Mouse (Mus musculus) ES-E14 (cell line): ENCODE measurements around the gene Uckl1. TPM values are rescaled to one million over a fixed set of nuclear protein-coding genes. Genes with fewer than 3 reads are reported as not detected.

ENCODE experiments used
- DNase-seq: peaks from one replicate; pipeline ENCODE4 v3.0.0-alpha.2; 2013; ENCODE audit warnings: low read depth, low spot score
- H3K27ac ChIP-seq: 2 replicates; pipeline ENCODE4 v1.5.1; 2012; ENCODE audit warnings: low read depth, mild to moderate bottlenecking, low read length, moderate library complexity, mixed read lengths; ENCODE audit not compliant: poor library complexity, insufficient read depth, severe bottlenecking
- H3K36me3 ChIP-seq: 2 replicates; pipeline ENCODE4 v1.6.1; 2012; ENCODE audit warnings: mild to moderate bottlenecking, low read length, moderate library complexity, mixed read lengths; ENCODE audit not compliant: control insufficient read depth, poor library complexity, insufficient read depth, severe bottlenecking
- H3K4me1 ChIP-seq, 2 experiments: fragments of 150-350 bp in 1 of 2; sonication (generic) in 1 of 2; 2 replicates each; pipeline ENCODE4 v1.6.1; 2012; ENCODE audit warnings: low read length in 2 of 2, mild to moderate bottlenecking in 1 of 2, mixed read lengths in 1 of 2; ENCODE audit not compliant: control insufficient read depth in 2 of 2, insufficient read depth in 2 of 2, poor library complexity in 1 of 2
- H3K4me3 ChIP-seq, 2 experiments: fragments of 150-350 bp in 1 of 2; sonication (generic) in 1 of 2; 2 replicates each; pipeline ENCODE4 v1.5.1; 2012; ENCODE audit warnings: low read length in 2 of 2, low read depth in 1 of 2, mild to moderate bottlenecking in 1 of 2, mixed read lengths in 1 of 2; ENCODE audit not compliant: insufficient read depth in 1 of 2, poor library complexity in 1 of 2, severe bottlenecking in 1 of 2
- H3K9ac ChIP-seq: 2 replicates; pipeline ENCODE4 v1.6.1; 2012; ENCODE audit warnings: low read depth, mild to moderate bottlenecking, low read length, mixed read lengths; ENCODE audit not compliant: poor library complexity, insufficient read depth, severe bottlenecking
- H3K9me3 ChIP-seq: fragments of 150-350 bp; sonication (generic); 2 replicates; pipeline ENCODE4 v1.6.1; 2012; ENCODE audit warnings: low read depth, mild to moderate bottlenecking, low read length; ENCODE audit not compliant: control insufficient read depth, insufficient read depth
- CHD2 ChIP-seq: IDR thresholded peaks from 2 replicates; pipeline ENCODE4 v1.6.1; 2014; ENCODE audit warnings: mild to moderate bottlenecking, low read depth, low read length, inconsistent platforms
- HCFC1 ChIP-seq: IDR thresholded peaks from 2 replicates; pipeline ENCODE4 v1.6.1; 2012; ENCODE audit warnings: low read length, inconsistent platforms, borderline replicate concordance; ENCODE audit not compliant: insufficient read depth
- MAFK ChIP-seq: IDR thresholded peaks from 2 replicates; pipeline ENCODE4 v1.6.1; 2014; ENCODE audit warnings: mild to moderate bottlenecking, low read depth, low read length, inconsistent platforms; ENCODE audit not compliant: insufficient read depth
- ZC3H11A ChIP-seq: IDR thresholded peaks from 2 replicates; pipeline ENCODE4 v1.6.1; 2012; ENCODE audit warnings: low read depth, mild to moderate bottlenecking, inconsistent platforms, low read length, borderline replicate concordance
- ZNF384 ChIP-seq: IDR thresholded peaks from 2 replicates; pipeline ENCODE4 v1.6.1; 2012; ENCODE audit warnings: low read depth, low read length, inconsistent platforms
- in situ Hi-C, 2 experiments: fragments of 600-800 bp; cut with MboI; formaldehyde crosslinking; loops; one replicate each; pipeline ENCODE4 v1.15.1; 2025; ENCODE audit warnings: low sequenced_read_pairs in 2 of 2, inconsistent platforms in 1 of 2; ENCODE audit not compliant: unreplicated experiment in 2 of 2
- total RNA-seq: library from RNA; depleted of rRNA; stranded (reverse); fragments of 300-350 nt; gene quantifications from 2 replicates; pipeline ENCODE4 v1.2.3, GENCODE M21; 2012

The Uckl1 gene
- total RNA-seq, 1 experiment = 24.0 TPM

DNA sequence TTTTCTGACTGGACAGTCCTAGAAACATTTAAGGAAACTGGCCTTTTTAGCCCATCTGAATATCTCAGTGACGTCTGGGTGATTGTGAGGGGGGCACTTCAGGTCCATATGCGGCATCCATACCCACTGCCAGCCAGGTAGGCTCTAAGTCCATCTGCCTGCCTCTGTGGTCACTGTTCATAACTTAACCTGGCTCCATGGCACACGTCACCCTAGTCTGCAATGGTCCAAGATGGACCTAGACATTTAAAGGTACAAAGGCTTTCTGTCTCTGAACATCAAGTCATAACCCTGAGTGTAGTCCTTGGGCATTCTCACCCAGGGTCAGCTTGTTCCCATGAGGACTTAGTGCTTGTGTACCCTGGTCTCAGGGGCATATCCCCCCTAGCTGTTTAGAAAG is 17.4 kb downstream of the Uckl1 start:
- Histone ChIP-seq H3K4me1 (peaks cover 0 to 3% of the 10 kb centered on the region in 2 experiments; a peak in 1 of 4 replicates), H3K9me3 (no peaks in the 10 kb centered on the region), H3K36me3 (no peaks in the 10 kb centered on the region; the same call in 1 of the 2 replicates), H3K9ac (no peak overlapping the region), H3K4me3 (no peak overlapping the region), H3K27ac (no peak overlapping the region)
- DNase-seq = no peak
- in situ Hi-C loops = no loop called here
- TF ChIP-seq ZC3H11A (no peak), MAFK (no peak)

DNA sequence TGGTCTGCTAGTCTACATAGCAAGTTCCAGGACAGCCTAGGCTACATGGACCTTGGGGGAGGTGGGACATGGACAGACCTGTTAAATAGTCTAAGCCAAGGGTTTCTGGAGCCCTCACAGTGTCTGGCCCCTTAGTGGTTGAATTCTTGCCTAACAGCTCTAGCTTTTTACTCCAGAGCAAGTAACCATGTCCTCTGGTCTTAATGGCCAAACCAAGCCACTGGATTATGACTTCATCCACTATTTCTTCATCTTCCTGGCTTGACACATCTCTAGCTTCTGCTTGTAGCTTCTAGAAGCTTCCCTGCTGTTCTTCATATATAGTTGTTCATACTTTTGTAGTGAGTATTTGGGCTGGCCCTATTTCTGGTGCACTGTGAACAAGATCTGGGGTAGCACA is 30.9 kb downstream of the Uckl1 start:
- no peak overlapping the region for H3K27ac ChIP-seq
- peaks cover 21% of the 10 kb centered on the region for H3K36me3 ChIP-seq
- in situ Hi-C loops = no loop called here
- H3K9ac ChIP-seq = no peak overlapping the region
- no peaks in the 10 kb centered on the region for H3K9me3 ChIP-seq
- no peak for DNase-seq
- H3K4me1 ChIP-seq = no peaks in the 10 kb centered on the region
- no peak for TF ChIP-seq ZC3H11A
- TF ChIP-seq MAFK = no peak
- no peak for TF ChIP-seq HCFC1
- no peak for TF ChIP-seq ZNF384
- no peak for TF ChIP-seq CHD2
- no peak overlapping the region for H3K4me3 ChIP-seq

DNA sequence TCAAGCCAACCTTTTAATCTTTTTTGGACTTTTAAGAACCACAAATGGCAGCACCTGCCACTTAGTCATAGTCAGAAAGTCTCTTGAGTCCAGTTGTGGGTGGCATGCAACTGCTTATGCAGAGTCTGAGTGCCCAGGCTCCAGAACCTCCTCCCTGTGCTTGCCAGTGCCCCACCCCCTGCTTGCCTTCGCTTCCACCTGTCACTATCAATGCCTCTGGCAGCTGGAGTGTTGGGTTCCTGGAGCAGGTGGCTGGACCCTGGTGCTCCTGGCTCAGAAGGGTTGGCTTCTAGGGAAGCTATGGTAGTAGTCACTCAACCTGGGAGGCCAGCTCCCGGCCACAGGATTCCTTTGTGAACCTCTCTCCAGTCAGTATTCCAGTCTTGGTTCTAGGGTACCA is 34.5 kb downstream of the Uckl1 start:
- Histone ChIP-seq H3K4me3 (no peak overlapping the region), H3K36me3 (peaks cover 30% of the 10 kb centered on the region), H3K27ac (no peak overlapping the region), H3K9me3 (no peaks in the 10 kb centered on the region), H3K9ac (no peak overlapping the region), H3K4me1 (no peaks in the 10 kb centered on the region)
- no peak for TF ChIP-seq ZC3H11A
- TF ChIP-seq HCFC1 = no peak
- TF ChIP-seq MAFK = no peak
- TF ChIP-seq ZNF384 = no peak
- no peak for TF ChIP-seq CHD2
- DNase-seq = no peak
- in situ Hi-C loops = no loop called here

DNA sequence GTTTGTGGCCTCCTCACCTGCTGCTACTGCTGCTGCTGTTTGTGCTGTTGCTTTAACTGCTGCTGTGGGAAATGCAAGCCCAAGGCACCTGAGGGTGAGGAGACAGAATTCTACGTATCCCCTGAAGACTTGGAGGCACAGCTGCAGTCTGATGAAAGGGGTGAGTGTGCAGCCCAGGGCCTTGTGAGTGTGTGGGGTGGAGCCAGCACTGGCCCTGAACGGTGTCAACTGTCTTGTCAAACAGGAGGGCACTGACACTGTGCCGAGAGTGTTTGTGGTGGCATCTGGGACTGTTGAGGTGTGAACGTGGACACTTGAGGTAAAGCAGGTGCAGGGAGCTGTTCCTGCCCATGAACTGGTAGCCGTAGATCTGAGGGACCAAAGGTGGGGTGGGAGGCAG is 36.0 kb downstream of the Uckl1 start:
- H3K9ac ChIP-seq = no peak overlapping the region
- in situ Hi-C loops = no loop called here
- H3K36me3 ChIP-seq = peaks cover 30% of the 10 kb centered on the region
- no peak overlapping the region for H3K27ac ChIP-seq
- TF ChIP-seq HCFC1 = no peak
- no peak for TF ChIP-seq CHD2
- TF ChIP-seq MAFK = no peak
- no peak for TF ChIP-seq ZNF384
- no peak for TF ChIP-seq ZC3H11A
- no peak for DNase-seq
- no peaks in the 10 kb centered on the region for H3K4me1 ChIP-seq
- H3K9me3 ChIP-seq = no peaks in the 10 kb centered on the region
- H3K4me3 ChIP-seq = no peak overlapping the region

DNA sequence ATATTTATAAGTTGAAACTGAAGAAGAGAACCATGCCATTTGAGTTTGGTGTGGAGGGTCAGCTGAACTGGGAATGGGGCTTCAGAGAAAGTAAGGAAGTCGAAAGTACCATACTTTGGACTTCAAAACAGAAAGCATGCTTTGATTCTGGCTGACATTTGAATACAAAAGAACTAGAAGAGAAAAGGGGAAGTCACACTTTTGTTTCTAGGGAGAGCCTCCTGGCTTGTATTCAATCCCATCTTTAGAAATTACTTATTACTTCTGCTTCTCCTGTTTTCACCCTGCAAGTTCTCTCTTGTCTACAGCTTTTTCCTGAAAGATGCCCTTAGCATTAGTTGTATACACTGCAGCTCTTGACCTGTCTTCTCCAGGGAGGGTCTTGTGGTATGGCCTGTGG is 36.5 kb downstream of the Uckl1 start:
- in situ Hi-C loops = no loop called here

More for the DNA sequence above, 36.5 kb downstream of the Uckl1 start:
- no peak for DNase-seq
- H3K36me3 ChIP-seq = peaks cover 30% of the 10 kb centered on the region
- TF ChIP-seq ZNF384 = no peak
- TF ChIP-seq CHD2 = no peak
- no peak for TF ChIP-seq HCFC1
- TF ChIP-seq ZC3H11A = no peak
- no peak for TF ChIP-seq MAFK
- H3K9me3 ChIP-seq = no peaks in the 10 kb centered on the region
- H3K27ac ChIP-seq = no peak overlapping the region
- H3K9ac ChIP-seq = no peak overlapping the region
- no peak overlapping the region for H3K4me3 ChIP-seq
- no peaks in the 10 kb centered on the region for H3K4me1 ChIP-seq
